Mouse (Mus musculus) naive thymus-derived CD4-positive, alpha-beta T cell, adult 2 months (primary cell): ENCODE results near the gene Gm20821.
"Not testable (repeated sequence)": the region's sequence is repeated elsewhere in the genome, so short reads cannot be mapped to it uniquely, and the experiment has no call there.

Source experiments
- DNase-seq: peaks from one replicate; pipeline ENCODE4 v3.0.0-alpha.2; 2011; ENCODE audit warnings: low read depth

The Gm20821 gene

GRCm38 (mm10) chrY:9781504-9781903, at the start of gene Gm20821:
TSS of gene Gm20821 (plus strand) at chrY:9781804.
- DNase-seq, result not testable (repeated sequence)
